Mouse (Mus musculus) naive thymus-derived CD4-positive, alpha-beta T cell, adult 2 months (primary cell): Measurements from ENCODE around the gene Samd7.
"Not testable (repeated sequence)": the region's sequence is repeated elsewhere in the genome, so short reads cannot be mapped to it uniquely, and the experiment has no call there.

Experiments
- DNase-seq: peaks from one replicate; pipeline ENCODE4 v3.0.0-alpha.2; 2011; ENCODE audit warnings: low read depth

Samd7 gene

GRCm38 (mm10) chr3:30746006-30746405, at the start of gene Samd7:
Samd7 (plus strand) TSS chr3:30746293.
- DNase-seq = no peak

GRCm38 (mm10) chr3:30696346-30696745, 49.7 kb upstream of the Samd7 start:
- peak; percentile 11 for DNase-seq

GRCm38 (mm10) chr3:30697891-30698290, 48.2 kb upstream of the Samd7 start:
- DNase-seq = no peak

GRCm38 (mm10) chr3:30699711-30700505, 46.2 kb upstream of the Samd7 start, which contains the start of gene Lrrc31:
Lrrc31 (minus strand) TSS chr3:30699843.
- not testable (repeated sequence) for DNase-seq

GRCm38 (mm10) chr3:30705977-30706376, 40.1 kb upstream of the Samd7 start:
- DNase-seq = no peak

- DNase-seq = no peak
Observed at GRCm38 (mm10) chr3:30706614-30707276, 39.3 kb upstream of the Samd7 start.

- DNase-seq = no peak
Observed at GRCm38 (mm10) chr3:30710191-30710590, 35.9 kb upstream of the Samd7 start.

GRCm38 (mm10) chr3:30713334-30713733, 32.8 kb upstream of the Samd7 start:
- DNase-seq = no peak

- no peak for DNase-seq
Observed at GRCm38 (mm10) chr3:30718649-30719048, 27.4 kb upstream of the Samd7 start.

GRCm38 (mm10) chr3:30722036-30722435, 24.1 kb upstream of the Samd7 start:
- no peak for DNase-seq

GRCm38 (mm10) chr3:30722461-30722860, 23.6 kb upstream of the Samd7 start:
- DNase-seq = no peak

GRCm38 (mm10) chr3:30723179-30723578, 22.9 kb upstream of the Samd7 start:
- no peak for DNase-seq

GRCm38 (mm10) chr3:30724105-30724824, 21.8 kb upstream of the Samd7 start:
- no peak for DNase-seq

- DNase-seq = no peak
Observed at GRCm38 (mm10) chr3:30724848-30725465, 21.1 kb upstream of the Samd7 start.

- DNase-seq = peak; percentile 10
Observed at GRCm38 (mm10) chr3:30725514-30725913, 20.6 kb upstream of the Samd7 start.

- no peak for DNase-seq
Observed at GRCm38 (mm10) chr3:30727209-30727608, 18.9 kb upstream of the Samd7 start.

GRCm38 (mm10) chr3:30729046-30729445, 17.0 kb upstream of the Samd7 start:
- no peak for DNase-seq

- no peak for DNase-seq
Observed at GRCm38 (mm10) chr3:30736809-30737208, 9.3 kb upstream of the Samd7 start.

- DNase-seq = no peak
Observed at GRCm38 (mm10) chr3:30741306-30741705, 4.8 kb upstream of the Samd7 start.

- DNase-seq = no peak
Observed at GRCm38 (mm10) chr3:30742891-30743290, 3.2 kb upstream of the Samd7 start.

GRCm38 (mm10) chr3:30748316-30748715, 2.2 kb downstream of the Samd7 start:
- no peak for DNase-seq

- DNase-seq = no peak
Observed at GRCm38 (mm10) chr3:30754696-30755095, 8.6 kb downstream of the Samd7 start.
